Mouse (Mus musculus): ENCODE measurements around the gene Olfr1383. TPM values are rescaled to one million over a fixed set of nuclear protein-coding genes. Genes with fewer than 3 reads are reported as not detected.
"Not testable (repeated sequence)": the region's sequence is repeated elsewhere in the genome, so short reads cannot be mapped to it uniquely, and the experiment has no call there.

Gene Olfr1383
- polyA plus RNA-seq (2015; fragmentation: Nextera tagmentation; extraction: Ambion mirVana), result not detected in 2 replicates

DNA sequence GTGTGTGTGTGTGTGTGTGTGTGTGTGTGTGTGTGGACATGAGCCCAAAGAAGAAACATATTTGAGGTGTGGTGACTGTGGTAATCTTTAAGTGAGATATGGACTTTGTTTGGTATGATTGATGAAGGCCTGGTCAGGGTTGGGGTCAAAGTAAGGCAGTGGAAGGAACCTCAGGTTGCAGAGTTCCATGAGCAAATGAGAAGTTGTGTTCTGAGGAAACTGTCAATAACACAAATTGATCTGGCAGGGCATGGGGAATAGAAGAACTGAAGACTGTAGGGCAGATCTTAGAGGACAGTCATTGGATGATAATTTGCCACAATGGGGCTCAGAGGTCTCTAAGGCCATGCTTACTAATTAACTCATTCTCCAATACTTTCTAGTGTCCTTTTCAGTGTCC lies at the start of gene Olfr1383:
Olfr1383 (plus strand) TSS at position 301 of the 400 bp plus-strand sequence.
- Histone ChIP-seq H3K4me1 (no peaks in the 10 kb centered on the region), H3K9me3 (no peaks in the 10 kb centered on the region), H3K27ac (replicated peaks) (no peak within 1 kb of the TSS), H3K27me3 (replicated peaks) (no peaks in the 10 kb centered on the region), H3K4me2 (no peak within 1 kb of the TSS), H3K9ac (no peak within 1 kb of the TSS), H3K36me3 (no peaks in the 10 kb centered on the region), H3K4me3 (no peak within 1 kb of the TSS)
- ATAC-seq (ENCODE audit: extremely low read depth, insufficient number of reproducible peaks, low FRiP score, low TSS enrichment), result no peak

GRCm38 (mm10) chr11:49485973-49486372 lies 33.5 kb upstream of the Olfr1383 start:
- Histone ChIP-seq H3K4me1 (no peaks in the 10 kb centered on the region), H3K9me3 (no peaks in the 10 kb centered on the region), H3K4me2 (no peak overlapping the region), H3K27ac (replicated peaks) (no peak overlapping the region), H3K36me3 (no peaks in the 10 kb centered on the region), H3K9ac (no peak overlapping the region), H3K27me3 (replicated peaks) (no peaks in the 10 kb centered on the region), H3K4me3 (no peak overlapping the region)
- WGBS, result 39% methylated on average over 4 of the region's 4 CpGs
- ATAC-seq (ENCODE audit: extremely low read depth, insufficient number of reproducible peaks, low FRiP score, low TSS enrichment), result no peak

- ATAC-seq (ENCODE audit: extremely low read depth, insufficient number of reproducible peaks, low FRiP score, low TSS enrichment), result not testable (repeated sequence)
Measured at GRCm38 (mm10) chr11:49488770-49489169, 30.7 kb upstream of the Olfr1383 start, which contains the start of gene Olfr1385. Gene Olfr1385, plus strand, starts transcription at chr11:49489070.

GRCm38 (mm10) chr11:49518086-49518485 lies 1.4 kb upstream of the Olfr1383 start:
- no peak overlapping the region for H3K9ac ChIP-seq
- no peak overlapping the region for H3K4me2 ChIP-seq
- no peak overlapping the region for H3K27ac ChIP-seq (replicated peaks)
- no peaks in the 10 kb centered on the region for H3K27me3 ChIP-seq (replicated peaks)
- no peaks in the 10 kb centered on the region for H3K9me3 ChIP-seq
- H3K4me3 ChIP-seq, result no peak overlapping the region
- 62% methylated on average over 5 of the region's 5 CpGs for WGBS
- no peaks in the 10 kb centered on the region for H3K36me3 ChIP-seq
- H3K4me1 ChIP-seq, result no peaks in the 10 kb centered on the region
- ATAC-seq (ENCODE audit: extremely low read depth, insufficient number of reproducible peaks, low FRiP score, low TSS enrichment), result no peak

More at GRCm38 (mm10) chr11:49488770-49489169, 30.7 kb upstream of the Olfr1383 start, which contains the start of gene Olfr1385:
- H3K9ac ChIP-seq; H3K4me2 ChIP-seq; H3K27ac ChIP-seq (replicated peaks); H3K27me3 ChIP-seq (replicated peaks); H3K36me3 ChIP-seq; H3K4me1 ChIP-seq; H3K4me3 ChIP-seq; H3K9me3 ChIP-seq: not testable (repeated sequence)
- 60% methylated on average over 1 of the region's 1 CpGs for WGBS

DNA sequence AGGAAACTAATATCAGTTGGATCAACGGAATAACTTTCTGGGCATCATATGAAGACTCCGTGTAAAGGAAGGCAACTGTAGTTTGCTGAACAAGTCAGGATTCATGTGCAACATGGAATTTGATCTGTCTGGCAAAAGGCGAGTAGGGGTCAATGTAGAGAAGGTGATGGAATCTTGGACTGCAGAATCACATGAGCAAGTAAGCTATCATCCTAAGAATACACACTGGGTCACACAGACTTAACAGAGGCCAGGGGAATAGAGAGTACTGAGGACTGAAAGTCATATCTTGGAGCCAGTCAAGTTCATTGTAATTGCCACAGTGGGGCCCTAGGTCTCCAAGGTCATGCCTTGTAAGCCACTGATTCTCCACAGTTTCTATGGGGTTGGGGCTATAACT lies 8.5 kb downstream of the Olfr1383 start, which contains the start of gene Olfr1382:
Olfr1382 (plus strand) TSS at position 301 of the 400 bp plus-strand sequence.
- 69% methylated on average over 3 of the region's 3 CpGs for WGBS
- no peaks in the 10 kb centered on the region for H3K4me1 ChIP-seq
- no peak within 1 kb of the TSS for H3K9ac ChIP-seq
- no peak for ATAC-seq (ENCODE audit: extremely low read depth, insufficient number of reproducible peaks, low FRiP score, low TSS enrichment)
- H3K4me3 ChIP-seq, result no peak within 1 kb of the TSS
- H3K36me3 ChIP-seq, result no peaks in the 10 kb centered on the region
- no peaks in the 10 kb centered on the region for H3K27me3 ChIP-seq (replicated peaks)
- no peak within 1 kb of the TSS for H3K4me2 ChIP-seq
- H3K9me3 ChIP-seq, result no peaks in the 10 kb centered on the region
- no peak within 1 kb of the TSS for H3K27ac ChIP-seq (replicated peaks)

GRCm38 (mm10) chr11:49532761-49533160 lies 13.3 kb downstream of the Olfr1383 start:
- Histone ChIP-seq H3K4me2 (no peak overlapping the region), H3K4me3 (no peak overlapping the region), H3K27me3 (replicated peaks) (no peaks in the 10 kb centered on the region), H3K9me3 (no peaks in the 10 kb centered on the region), H3K36me3 (no peaks in the 10 kb centered on the region), H3K9ac (no peak overlapping the region), H3K4me1 (no peaks in the 10 kb centered on the region), H3K27ac (replicated peaks) (no peak overlapping the region)
- no peak for ATAC-seq (ENCODE audit: extremely low read depth, insufficient number of reproducible peaks, low FRiP score, low TSS enrichment)

GRCm38 (mm10) chr11:49536631-49537030 lies 17.2 kb downstream of the Olfr1383 start:
- H3K27me3 ChIP-seq (replicated peaks); H3K4me1 ChIP-seq; H3K27ac ChIP-seq (replicated peaks); ATAC-seq (ENCODE audit: extremely low read depth, insufficient number of reproducible peaks, low FRiP score, low TSS enrichment); H3K4me3 ChIP-seq; H3K9me3 ChIP-seq; H3K36me3 ChIP-seq; H3K4me2 ChIP-seq; H3K9ac ChIP-seq: not testable (repeated sequence)
- WGBS, result 83% methylated on average over 2 of the region's 2 CpGs

DNA sequence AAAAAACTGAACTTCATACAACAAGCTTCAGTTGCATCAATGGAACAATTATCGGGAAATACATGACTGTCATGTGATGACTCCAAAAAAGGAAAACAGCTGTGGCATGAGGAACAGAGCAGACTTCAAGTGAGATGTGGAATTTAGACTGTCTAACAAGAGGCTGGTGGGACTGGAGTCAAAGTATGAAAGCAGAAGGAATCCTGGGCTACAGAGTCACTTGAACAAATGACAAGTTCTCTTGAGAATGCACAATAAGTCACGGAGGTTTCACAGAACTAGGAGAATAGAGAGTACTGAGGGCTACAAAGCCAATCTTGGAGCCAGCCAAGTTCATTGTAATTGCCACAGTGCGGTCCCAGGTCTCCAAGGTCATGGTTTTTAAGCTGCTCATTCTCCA lies 23.7 kb downstream of the Olfr1383 start, which contains the start of gene Olfr1381:
Olfr1381 (plus strand) TSS at position 301 of the 400 bp plus-strand sequence.
- not testable (repeated sequence) for H3K9ac ChIP-seq; H3K27me3 ChIP-seq (replicated peaks); H3K9me3 ChIP-seq; ATAC-seq (ENCODE audit: extremely low read depth, insufficient number of reproducible peaks, low FRiP score, low TSS enrichment); H3K4me2 ChIP-seq; H3K4me3 ChIP-seq; H3K27ac ChIP-seq (replicated peaks); H3K36me3 ChIP-seq; H3K4me1 ChIP-seq
- WGBS, result 67% methylated on average over 3 of the region's 3 CpGs

- H3K4me3 ChIP-seq, result not testable (repeated sequence)
- 60% methylated on average over 3 of the region's 3 CpGs for WGBS
Measured at GRCm38 (mm10) chr11:49554033-49554432, 34.6 kb downstream of the Olfr1383 start.

DNA sequence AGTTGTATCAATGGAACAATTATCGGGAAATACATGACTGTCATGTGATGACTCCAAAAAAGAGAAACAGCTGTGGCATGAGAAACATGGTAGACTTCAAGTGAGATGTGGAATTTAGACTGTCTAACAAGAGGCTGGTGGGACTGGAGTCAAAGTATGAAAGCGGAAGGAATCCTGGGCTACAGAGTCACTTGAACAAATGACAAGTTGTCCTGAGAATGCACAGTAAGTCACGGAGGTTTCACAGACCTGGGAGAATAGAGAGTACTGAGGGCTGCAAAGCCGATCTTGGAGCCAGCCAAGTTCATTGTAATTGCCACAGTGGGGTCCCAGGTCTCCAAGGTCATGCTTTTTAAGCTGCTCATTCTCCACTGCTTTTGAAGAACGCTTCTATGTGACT lies 37.1 kb downstream of the Olfr1383 start, which contains the start of gene Olfr1380:
Olfr1380 (plus strand) TSS at position 301 of the 400 bp plus-strand sequence.
- not testable (repeated sequence) for H3K9me3 ChIP-seq; ATAC-seq (ENCODE audit: extremely low read depth, insufficient number of reproducible peaks, low FRiP score, low TSS enrichment); H3K9ac ChIP-seq; H3K4me3 ChIP-seq; H3K27me3 ChIP-seq (replicated peaks); H3K4me2 ChIP-seq; H3K4me1 ChIP-seq; H3K36me3 ChIP-seq; H3K27ac ChIP-seq (replicated peaks)
- WGBS, result 66% methylated on average over 5 of the region's 5 CpGs

More at GRCm38 (mm10) chr11:49554033-49554432, 34.6 kb downstream of the Olfr1383 start:
- H3K4me1 ChIP-seq; H3K36me3 ChIP-seq; H3K4me2 ChIP-seq; H3K9ac ChIP-seq; H3K27ac ChIP-seq (replicated peaks); ATAC-seq (ENCODE audit: extremely low read depth, insufficient number of reproducible peaks, low FRiP score, low TSS enrichment); H3K27me3 ChIP-seq (replicated peaks); H3K9me3 ChIP-seq: not testable (repeated sequence)

- ATAC-seq (ENCODE audit: extremely low read depth, insufficient number of reproducible peaks, low FRiP score, low TSS enrichment); H3K4me1 ChIP-seq; H3K9ac ChIP-seq; H3K36me3 ChIP-seq; H3K27me3 ChIP-seq (replicated peaks); H3K4me2 ChIP-seq; H3K27ac ChIP-seq (replicated peaks); H3K4me3 ChIP-seq; H3K9me3 ChIP-seq: not testable (repeated sequence)
- WGBS, result 42% methylated on average over 2 of the region's 2 CpGs
Measured at GRCm38 (mm10) chr11:49575054-49575453, 55.6 kb downstream of the Olfr1383 start.

All from heart, embryonic 13.5 days (tissue).